Mouse (Mus musculus): Measurements from ENCODE around the gene Atp5b. TPM values are rescaled to one million over a fixed set of nuclear protein-coding genes. Genes with fewer than 3 reads are reported as not detected.
A peak's percentile ranks its signal among the peaks of the same experiment; 100 is the strongest.
"Not testable (repeated sequence)": the region's sequence is repeated elsewhere in the genome, so short reads cannot be mapped to it uniquely, and the experiment has no call there.

The Atp5b gene
- polyA plus RNA-seq, 1 experiment from 2014 or later, result 455 TPM

DNA sequence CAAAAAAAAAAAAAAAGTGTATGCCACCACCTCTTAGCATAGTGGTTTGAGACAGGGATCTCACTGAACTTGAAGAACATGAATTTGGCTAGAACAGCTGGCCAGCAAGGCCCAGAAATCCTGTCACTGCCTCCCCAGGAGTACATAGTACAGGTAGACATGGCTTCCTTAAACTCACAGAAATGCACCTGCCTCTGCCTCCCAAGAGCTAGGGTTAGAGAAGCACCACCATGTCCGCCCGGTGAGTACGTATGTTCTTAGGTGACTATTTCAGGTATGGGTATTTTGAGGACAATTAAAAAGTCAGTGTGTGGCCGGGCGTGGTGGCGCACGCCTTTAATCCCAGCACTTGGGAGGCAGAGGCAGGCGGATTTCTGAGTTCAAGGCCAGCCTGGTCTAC is 30.1 kb upstream of the Atp5b start:
- 100% methylated on average over 2 of the region's 8 CpGs for WGBS (ENCODE audit: missing documents)
- Histone ChIP-seq H3K36me3 (ENCODE audit: inconsistent target) (peaks cover 17% of the 10 kb centered on the region; the same call in 1 of the 2 replicates), H3K27ac (no peak overlapping the region), H3K4me3 (ENCODE audit: inconsistent target) (no peak overlapping the region), H3K79me2 (ENCODE audit: inconsistent target) (no peaks in the 10 kb centered on the region)

DNA sequence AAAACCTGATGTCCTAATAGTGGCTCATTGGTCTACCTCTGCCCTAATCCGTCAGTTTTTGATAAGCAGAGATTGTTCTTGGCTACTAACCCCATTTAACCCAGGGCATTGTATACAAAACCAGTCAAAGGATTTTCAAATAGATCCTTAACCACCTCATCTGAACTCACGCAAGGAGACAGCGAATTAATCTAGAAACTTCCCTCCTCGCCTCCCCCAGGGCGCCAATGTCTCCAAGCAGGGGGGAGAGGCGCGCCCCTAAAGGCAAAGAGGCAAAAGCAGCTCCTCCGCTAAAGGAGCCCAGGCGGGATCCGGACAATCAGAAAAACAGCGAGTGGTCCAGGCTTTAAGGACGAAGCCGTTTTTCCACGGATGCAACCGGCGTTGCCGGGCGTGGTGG is 24.9 kb upstream of the Atp5b start:
- peak overlapping the region; percentile 82 for H3K27ac ChIP-seq
- H3K79me2 ChIP-seq (ENCODE audit: inconsistent target), result peaks cover 39% of the 10 kb centered on the region
- peak overlapping the region; percentile 64 for H3K4me3 ChIP-seq (ENCODE audit: inconsistent target)
- WGBS (ENCODE audit: missing documents), result 1% methylated on average over 17 of the region's 18 CpGs
- no peaks in the 10 kb centered on the region for H3K36me3 ChIP-seq (ENCODE audit: inconsistent target)

- peaks cover 44% of the 10 kb centered on the region for H3K79me2 ChIP-seq (ENCODE audit: inconsistent target)
- under 1% methylated on average over 53 of the region's 72 CpGs for WGBS (ENCODE audit: missing documents)
- H3K27ac ChIP-seq, result peak within 1 kb of the TSS; percentile 82
- H3K4me3 ChIP-seq (ENCODE audit: inconsistent target), result peak within 1 kb of the TSS; percentile 65
- no peaks in the 10 kb centered on the region for H3K36me3 ChIP-seq (ENCODE audit: inconsistent target)
Measured at GRCm38 (mm10) chr10:128058601-128059151, 24.4 kb upstream of the Atp5b start, which contains the start of gene Ptges3. Gene Ptges3 (plus strand): TSS chr10:128058954.

- WGBS (ENCODE audit: missing documents), result under 1% methylated on average over 39 of the region's 62 CpGs
- peaks cover 51% of the 10 kb centered on the region for H3K79me2 ChIP-seq (ENCODE audit: inconsistent target)
- peak overlapping the region; percentile 65 for H3K4me3 ChIP-seq (ENCODE audit: inconsistent target)
- peak overlapping the region; percentile 71 for H3K27ac ChIP-seq
- H3K36me3 ChIP-seq (ENCODE audit: inconsistent target), result no peaks in the 10 kb centered on the region
Measured at GRCm38 (mm10) chr10:128059207-128059981, 23.7 kb upstream of the Atp5b start.

GRCm38 (mm10) chr10:128061109-128061508 is 22.0 kb upstream of the Atp5b start:
- Histone ChIP-seq H3K4me3 (ENCODE audit: inconsistent target) (no peak overlapping the region), H3K36me3 (ENCODE audit: inconsistent target) (no peaks in the 10 kb centered on the region), H3K27ac (no peak overlapping the region), H3K79me2 (ENCODE audit: inconsistent target) (peaks cover 68% of the 10 kb centered on the region)
- 88% methylated on average over 4 of the region's 5 CpGs for WGBS (ENCODE audit: missing documents)

DNA sequence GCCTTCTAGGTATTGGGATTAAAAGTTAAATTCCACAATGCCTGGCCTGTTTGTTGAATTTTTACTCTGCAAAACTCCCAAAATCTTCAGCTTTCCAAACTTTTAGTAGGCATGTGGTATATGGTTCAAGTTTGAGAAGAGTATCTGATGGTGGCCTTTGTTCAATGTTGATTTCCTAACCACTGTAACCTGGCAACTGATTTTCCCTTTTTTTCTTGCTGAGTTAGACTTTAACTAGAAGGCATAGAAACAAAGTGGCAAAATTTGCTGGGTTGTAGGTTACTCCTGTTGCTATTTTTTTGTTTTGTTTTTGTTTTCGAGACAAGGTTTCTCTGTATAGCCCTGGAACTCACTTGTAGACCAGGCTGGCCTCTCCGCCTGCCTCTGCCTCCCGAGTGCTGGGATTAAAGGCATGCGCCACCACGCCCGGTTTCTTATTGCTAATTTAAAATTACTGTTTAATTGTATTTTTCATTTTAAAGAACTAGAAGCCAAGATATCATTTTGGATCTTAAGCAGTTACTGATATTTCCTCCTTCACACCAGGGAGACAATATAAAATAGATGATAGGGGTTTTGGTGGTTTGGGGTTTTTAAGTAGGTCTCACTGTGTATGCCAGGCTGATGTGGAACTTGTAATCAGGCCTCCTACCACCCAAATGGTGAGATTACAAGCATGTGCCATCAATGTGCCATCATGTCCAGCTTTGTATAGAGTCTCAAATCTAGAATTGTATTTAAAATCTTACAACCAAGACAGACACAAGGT is 20.7 kb upstream of the Atp5b start:
- Histone ChIP-seq H3K79me2 (ENCODE audit: inconsistent target) (peaks cover 81% of the 10 kb centered on the region), H3K4me3 (ENCODE audit: inconsistent target) (no peak overlapping the region), H3K27ac (no peak overlapping the region), H3K36me3 (ENCODE audit: inconsistent target) (no peaks in the 10 kb centered on the region)
- WGBS (ENCODE audit: missing documents), result 92% methylated on average over 6 of the region's 6 CpGs

GRCm38 (mm10) chr10:128066072-128066471 is 17.0 kb upstream of the Atp5b start:
- 81% methylated on average over 4 of the region's 5 CpGs for WGBS (ENCODE audit: missing documents)
- no peak overlapping the region for H3K27ac ChIP-seq
- peaks cover 18% of the 10 kb centered on the region; the same call in 1 of the 2 replicates for H3K36me3 ChIP-seq (ENCODE audit: inconsistent target)

GRCm38 (mm10) chr10:128069201-128069600 is 13.9 kb upstream of the Atp5b start:
- WGBS (ENCODE audit: missing documents), result 72% methylated on average over 4 of the region's 4 CpGs
- H3K4me3 ChIP-seq (ENCODE audit: inconsistent target), result no peak overlapping the region
- H3K27ac ChIP-seq, result no peak overlapping the region
- peaks cover 38% of the 10 kb centered on the region for H3K36me3 ChIP-seq (ENCODE audit: inconsistent target)
- H3K79me2 ChIP-seq (ENCODE audit: inconsistent target), result peaks cover 82% of the 10 kb centered on the region

More at GRCm38 (mm10) chr10:128066072-128066471, 17.0 kb upstream of the Atp5b start:
- H3K79me2 ChIP-seq (ENCODE audit: inconsistent target), result peaks cover 100% of the 10 kb centered on the region
- no peak overlapping the region for H3K4me3 ChIP-seq (ENCODE audit: inconsistent target)

DNA sequence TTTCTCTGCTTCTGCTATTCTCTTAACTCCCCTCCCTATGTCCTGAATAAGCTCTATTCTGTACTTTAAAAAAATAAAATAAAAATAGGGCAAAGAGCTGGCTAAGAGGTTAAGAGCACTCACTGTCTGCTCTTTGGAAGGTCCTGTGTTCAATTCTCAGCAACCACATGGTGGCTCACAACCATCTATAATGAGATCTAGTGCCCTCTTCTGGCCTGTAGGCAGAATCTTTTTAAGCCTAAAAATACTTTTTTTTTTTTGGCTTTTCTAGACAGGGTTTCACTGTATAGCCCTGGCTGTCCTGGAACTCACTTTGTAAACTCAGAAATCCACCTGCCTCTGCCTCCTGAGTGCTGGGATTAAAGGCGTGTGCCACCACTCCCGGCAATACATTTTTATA is 12.6 kb upstream of the Atp5b start:
- not testable (repeated sequence) for H3K27ac ChIP-seq; H3K4me3 ChIP-seq (ENCODE audit: inconsistent target)
- Histone ChIP-seq H3K36me3 (ENCODE audit: inconsistent target) (peaks cover 45% of the 10 kb centered on the region), H3K79me2 (ENCODE audit: inconsistent target) (peaks cover 69% of the 10 kb centered on the region)
- 90% methylated on average over 2 of the region's 2 CpGs for WGBS (ENCODE audit: missing documents)

DNA sequence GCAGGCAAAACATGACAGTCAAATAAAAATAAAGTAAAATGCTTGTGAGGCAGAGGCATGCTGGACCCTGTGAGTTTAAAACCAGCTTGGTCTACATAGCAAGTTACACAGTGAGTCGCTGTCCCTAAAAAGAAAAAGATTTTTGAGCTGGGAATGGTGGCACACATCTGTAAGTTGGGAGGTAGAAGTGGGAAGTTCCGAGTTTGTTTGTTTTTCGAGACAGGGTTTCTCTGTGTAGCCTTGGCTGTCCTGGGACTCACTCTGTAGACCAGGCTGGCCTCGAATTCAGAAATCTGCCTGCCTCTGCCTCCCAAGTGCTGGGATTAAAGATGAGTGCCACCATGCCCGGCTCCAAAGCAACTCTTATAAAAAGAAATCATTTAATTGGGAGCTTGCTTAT is 4.8 kb upstream of the Atp5b start:
- 89% methylated on average over 5 of the region's 5 CpGs for WGBS (ENCODE audit: missing documents)
- H3K4me3 ChIP-seq (ENCODE audit: inconsistent target); H3K27ac ChIP-seq; H3K79me2 ChIP-seq (ENCODE audit: inconsistent target); H3K36me3 ChIP-seq (ENCODE audit: inconsistent target): not testable (repeated sequence)

DNA sequence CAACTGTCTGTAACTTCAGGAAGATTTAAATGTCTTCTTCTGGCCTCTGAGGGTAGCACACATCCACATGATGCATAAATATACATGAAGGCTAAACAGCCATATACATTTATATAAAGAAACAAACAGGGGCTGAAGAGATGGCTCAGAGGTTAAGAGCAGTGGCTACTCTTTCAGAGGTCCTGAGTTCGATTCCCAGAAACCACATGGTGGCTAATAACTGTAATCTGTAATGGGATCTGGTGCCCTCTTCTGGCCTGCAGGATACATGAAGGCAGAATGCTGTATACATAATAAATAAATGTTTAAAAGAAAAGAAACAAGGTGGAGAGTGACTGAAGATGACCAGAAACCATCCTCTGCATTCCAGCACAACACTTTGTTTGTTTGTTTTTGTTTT is 2.6 kb upstream of the Atp5b start:
- Histone ChIP-seq H3K79me2 (ENCODE audit: inconsistent target) (peaks cover 24% of the 10 kb centered on the region), H3K36me3 (ENCODE audit: inconsistent target) (peaks cover 7% of the 10 kb centered on the region; the same call in 1 of the 2 replicates), H3K4me3 (ENCODE audit: inconsistent target) (no peak overlapping the region), H3K27ac (no peak overlapping the region)
- WGBS (ENCODE audit: missing documents), result 40% methylated on average over 1 of the region's 1 CpGs

DNA sequence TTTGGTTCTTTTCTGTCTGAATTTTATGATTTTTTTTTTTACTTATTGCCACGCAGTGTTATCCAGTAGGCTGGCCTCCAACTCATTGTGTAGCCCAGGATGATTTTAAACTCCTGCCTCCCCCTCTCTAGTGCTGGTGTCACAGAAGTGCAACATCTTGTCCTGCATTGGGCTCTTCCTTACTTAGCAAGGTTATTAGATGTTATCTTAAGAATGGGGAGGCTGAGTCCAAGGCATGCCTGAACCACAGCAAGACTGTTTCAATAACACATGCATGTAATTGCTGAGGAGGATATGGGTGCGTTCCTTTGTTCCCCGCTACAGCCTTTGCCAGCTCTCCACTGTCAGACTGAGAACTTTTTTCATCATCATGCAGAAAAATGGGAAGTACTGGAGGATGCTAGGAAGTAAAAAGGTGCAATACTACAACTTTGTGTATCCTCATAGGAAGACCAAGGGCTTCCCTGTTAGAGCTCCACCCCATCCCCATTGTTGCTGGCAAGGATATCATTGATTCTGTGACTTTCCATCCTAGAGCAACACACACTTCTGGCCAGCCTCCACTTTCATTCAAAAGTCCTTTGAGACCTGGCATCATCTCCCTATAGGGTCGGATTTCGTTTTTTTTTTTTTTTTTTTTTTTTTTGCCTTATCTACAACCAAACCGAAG is 1.1 kb upstream of the Atp5b start:
- Histone ChIP-seq H3K4me3 (ENCODE audit: inconsistent target) (peak overlapping the region; percentile 94), H3K79me2 (ENCODE audit: inconsistent target) (peaks cover 39% of the 10 kb centered on the region), H3K27ac (no peak overlapping the region), H3K36me3 (ENCODE audit: inconsistent target) (peaks cover 21% of the 10 kb centered on the region; the same call in 1 of the 2 replicates)
- WGBS (ENCODE audit: missing documents), result 47% methylated on average over 4 of the region's 6 CpGs

DNA sequence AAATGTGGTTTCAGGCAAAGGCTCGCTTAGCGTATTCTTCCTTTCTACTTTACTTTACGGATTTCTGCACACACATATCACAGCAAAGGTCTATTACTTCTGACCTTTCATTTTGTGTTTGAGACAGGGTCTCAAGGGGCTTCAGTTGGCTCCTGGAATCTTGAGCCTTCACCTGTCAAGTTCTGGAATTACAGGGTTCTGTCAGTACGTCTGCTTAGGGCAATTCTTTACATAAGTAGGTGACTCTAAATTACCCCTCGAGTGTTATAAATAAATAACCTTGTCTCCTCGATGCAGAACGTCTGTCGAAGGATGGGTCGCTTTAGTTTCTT is 630 bp upstream of the Atp5b start:
- peak overlapping the region; percentile 46 for H3K27ac ChIP-seq
- H3K79me2 ChIP-seq (ENCODE audit: inconsistent target), result peaks cover 41% of the 10 kb centered on the region
- WGBS (ENCODE audit: missing documents), result 3% methylated on average over 9 of the region's 9 CpGs
- H3K36me3 ChIP-seq (ENCODE audit: inconsistent target), result peaks cover 26% of the 10 kb centered on the region
- H3K4me3 ChIP-seq (ENCODE audit: inconsistent target), result peak overlapping the region; percentile 94

- H3K27ac ChIP-seq, result peak overlapping the region; percentile 84
- peak overlapping the region; percentile 94 for H3K4me3 ChIP-seq (ENCODE audit: inconsistent target)
- H3K79me2 ChIP-seq (ENCODE audit: inconsistent target), result peaks cover 48% of the 10 kb centered on the region
- H3K36me3 ChIP-seq (ENCODE audit: inconsistent target), result peaks cover 38% of the 10 kb centered on the region
- WGBS (ENCODE audit: missing documents), result 3% methylated on average over 20 of the region's 22 CpGs
Measured at GRCm38 (mm10) chr10:128083688-128084087, 615 bp downstream of the Atp5b start.
